Mouse (Mus musculus) MEL (cell line): ENCODE results near the gene Msh3. TPM values are rescaled to one million over a fixed set of nuclear protein-coding genes. Genes with fewer than 3 reads are reported as not detected.
A peak's percentile ranks its signal among the peaks of the same experiment; 100 is the strongest.

Experiments
- DNase-seq: peaks from one replicate; pipeline ENCODE4 v3.0.0; 2011; ENCODE audit warnings: low read depth, low spot score
- H3K27ac ChIP-seq: 2 replicates; pipeline ENCODE4 v1.5.1; 2012; ENCODE audit warnings: low read depth, mild to moderate bottlenecking, control low read depth, low read length, moderate library complexity; ENCODE audit not compliant: control insufficient read depth
- H3K27me3 ChIP-seq, 2 experiments: fragments of 150-350 bp in 1 of 2; sonication (generic) in 1 of 2; 2 replicates each; pipeline ENCODE4 v1.6.1; 2012; ENCODE audit warnings: low read length in 2 of 2, mild to moderate bottlenecking in 2 of 2, improper control_type of control experiment in 1 of 2, moderate library complexity in 1 of 2; ENCODE audit not compliant: insufficient read depth in 2 of 2, control insufficient read depth in 1 of 2
- H3K36me3 ChIP-seq, 2 experiments: 2 replicates each; pipeline ENCODE4 v1.6.1; 2012 to 2014; ENCODE audit warnings: low read length in 2 of 2, improper control_type of control experiment in 1 of 2, inconsistent platforms in 1 of 2, mild to moderate bottlenecking in 1 of 2; ENCODE audit not compliant: insufficient read depth in 2 of 2, control insufficient read depth in 1 of 2
- H3K4me1 ChIP-seq, 2 experiments: fragments of 150-350 bp in 1 of 2; sonication (generic) in 1 of 2; 2 replicates each; pipeline ENCODE4 v1.6.1; 2012; ENCODE audit warnings: low read length in 2 of 2, improper control_type of control experiment in 1 of 2, mild to moderate bottlenecking in 1 of 2; ENCODE audit not compliant: insufficient read depth in 2 of 2, control insufficient read depth in 1 of 2
- H3K4me3 ChIP-seq, 2 experiments: fragments of 150-350 bp in 1 of 2; sonication (generic) in 1 of 2; 2 replicates each; pipeline ENCODE4 v1.5.1; 2012; ENCODE audit warnings: low read depth in 2 of 2, low read length in 2 of 2, mild to moderate bottlenecking in 2 of 2, moderate library complexity in 2 of 2, control low read depth in 1 of 2, improper control_type of control experiment in 1 of 2; ENCODE audit not compliant: control insufficient read depth in 1 of 2, insufficient read depth in 1 of 2
- H3K79me2 ChIP-seq: 2 replicates; pipeline ENCODE4 v1.6.1; 2012; ENCODE audit warnings: mild to moderate bottlenecking, low read length, moderate library complexity; ENCODE audit not compliant: control insufficient read depth, poor library complexity, insufficient read depth
- H3K9ac ChIP-seq: 2 replicates; pipeline ENCODE4 v1.6.1; 2012; ENCODE audit warnings: low read depth, mild to moderate bottlenecking, control low read depth, low read length, moderate library complexity; ENCODE audit not compliant: control insufficient read depth, poor library complexity, severe bottlenecking
- H3K9me3 ChIP-seq: fragments of 150-350 bp; sonication (generic); replicated peaks from 2 replicates; pipeline ENCODE4 v1.6.1; 2012; ENCODE audit warnings: mild to moderate bottlenecking, low read length, improper control_type of control experiment, moderate library complexity; ENCODE audit not compliant: insufficient read depth
- BHLHE40 ChIP-seq: IDR thresholded peaks from 2 replicates; pipeline ENCODE4 v1.6.1; 2012; ENCODE audit warnings: low read depth, mild to moderate bottlenecking, inconsistent platforms, low read length, improper control_type of control experiment, borderline replicate concordance
- E2F4 ChIP-seq: IDR thresholded peaks from 2 replicates; pipeline ENCODE4 v1.6.1; 2011; ENCODE audit warnings: low read depth, low read length, improper control_type of control experiment, borderline replicate concordance
- HCFC1 ChIP-seq: IDR thresholded peaks from 2 replicates; pipeline ENCODE4 v1.6.1; 2012; ENCODE audit warnings: low read depth, mild to moderate bottlenecking, inconsistent platforms, low read length, improper control_type of control experiment, moderate library complexity
- JUND ChIP-seq: IDR thresholded peaks from 2 replicates; pipeline ENCODE4 v1.6.1; 2011; ENCODE audit warnings: low read depth, mild to moderate bottlenecking, improper control_type of control experiment, low read length
- KAT2A ChIP-seq: conservative IDR thresholded peaks from 2 replicates; pipeline ENCODE4 v1.6.1; 2012; ENCODE audit warnings: low read depth, low read length, improper control_type of control experiment, inconsistent platforms
- MEF2A ChIP-seq: IDR thresholded peaks from 2 replicates; pipeline ENCODE4 v1.6.1; 2014; ENCODE audit warnings: low read depth, mild to moderate bottlenecking, inconsistent platforms, low read length, improper control_type of control experiment; ENCODE audit not compliant: poor library complexity, insufficient replicate concordance, severe bottlenecking; ENCODE audit errors: extremely low read depth
- MYC ChIP-seq: IDR thresholded peaks from 2 replicates; pipeline ENCODE4 v1.6.1; 2011; ENCODE audit warnings: low read depth, mild to moderate bottlenecking, low read length, improper control_type of control experiment, moderate library complexity
- NELFE ChIP-seq: IDR thresholded peaks from 2 replicates; pipeline ENCODE4 v1.6.1; 2011; ENCODE audit warnings: low read depth, low read length, improper control_type of control experiment
- POLR2AphosphoS2 ChIP-seq: IDR thresholded peaks from 2 replicates; pipeline ENCODE4 v1.6.1; 2011; ENCODE audit warnings: low read length, improper control_type of control experiment
- POLR2AphosphoS5 ChIP-seq: IDR thresholded peaks from 2 replicates; pipeline ENCODE4 v1.6.1; 2012; ENCODE audit warnings: low read depth, borderline replicate concordance, mild to moderate bottlenecking, inconsistent platforms, low read length, moderate library complexity, mixed read lengths
- RAD21 ChIP-seq: IDR thresholded peaks from 2 replicates; pipeline ENCODE4 v1.6.1; 2011; ENCODE audit warnings: mild to moderate bottlenecking, low read depth, low read length, improper control_type of control experiment
- SIN3A ChIP-seq: IDR thresholded peaks from 2 replicates; pipeline ENCODE4 v1.6.1; 2012; ENCODE audit warnings: low read length, improper control_type of control experiment, inconsistent platforms
- TAL1 ChIP-seq: IDR thresholded peaks from 2 replicates; pipeline ENCODE4 v1.6.1; 2012; ENCODE audit warnings: mild to moderate bottlenecking, inconsistent platforms, low read length, moderate library complexity, mixed read lengths
- USF2 ChIP-seq, 2 experiments: IDR thresholded peaks; 2 replicates each; pipeline ENCODE4 v1.6.1; 2011 to 2012; ENCODE audit warnings: improper control_type of control experiment in 2 of 2, low read length in 2 of 2, borderline replicate concordance in 1 of 2, inconsistent platforms in 1 of 2, low read depth in 1 of 2, mild to moderate bottlenecking in 1 of 2; ENCODE audit not compliant: insufficient read depth in 1 of 2
- ZC3H11A ChIP-seq: IDR thresholded peaks from 2 replicates; pipeline ENCODE4 v1.6.1; 2012; ENCODE audit warnings: low read depth, mild to moderate bottlenecking, inconsistent platforms, low read length, improper control_type of control experiment
- ZNF384 ChIP-seq: IDR thresholded peaks from 2 replicates; pipeline ENCODE4 v1.6.1; 2012; ENCODE audit warnings: low read depth, mild to moderate bottlenecking, inconsistent platforms, low read length, improper control_type of control experiment
- polyA plus RNA-seq, 2 experiments: library from polyadenylated mRNA; stranded (reverse) in 1 of 2; unstranded in 1 of 2; fragments of >175 nt in 1 of 2; fragments of >200 nt in 1 of 2; gene quantifications; 2 replicates each; pipeline versions ENCODE4 v1.2.1 to v1.2.4; 2012; ENCODE audit warnings: low replicate concordance in 2 of 2, low read depth in 1 of 2; ENCODE audit not compliant: insufficient read length in 2 of 2, insufficient read depth in 1 of 2, missing spikeins in 1 of 2
- total RNA-seq: library from RNA; depleted of rRNA; stranded (reverse); fragments of 300-350 nt; gene quantifications from 2 replicates; pipeline ENCODE4 v1.2.3, GENCODE M21; 2012

The Msh3 gene
- total and polyA plus RNA-seq, 3 experiments = 14.4 to 17.7 TPM; not detected in 1

- Histone ChIP-seq H3K27me3 (no peaks in the 10 kb centered on the region), H3K27ac (no peak overlapping the region), H3K9me3 (no peaks in the 10 kb centered on the region), H3K36me3 (peaks cover 0 to 15% of the 10 kb centered on the region in 2 experiments; a peak in 2 of 4 replicates), H3K9ac (no peak overlapping the region), H3K4me3 (no peak overlapping the region), H3K79me2 (no peaks in the 10 kb centered on the region), H3K4me1 (peaks cover 10 to 15% of the 10 kb centered on the region in 2 experiments; a peak in 3 of 4 replicates)
- TF ChIP-seq ZNF384 = peak; percentile 65; the same call in 1 of the 2 replicates
- no peak for TF ChIP-seq POLR2AphosphoS2
- DNase-seq = no peak
These were observed 77.8 kb downstream of the Msh3 start for GRCm38 (mm10) chr13:92277027-92277426.

DNA sequence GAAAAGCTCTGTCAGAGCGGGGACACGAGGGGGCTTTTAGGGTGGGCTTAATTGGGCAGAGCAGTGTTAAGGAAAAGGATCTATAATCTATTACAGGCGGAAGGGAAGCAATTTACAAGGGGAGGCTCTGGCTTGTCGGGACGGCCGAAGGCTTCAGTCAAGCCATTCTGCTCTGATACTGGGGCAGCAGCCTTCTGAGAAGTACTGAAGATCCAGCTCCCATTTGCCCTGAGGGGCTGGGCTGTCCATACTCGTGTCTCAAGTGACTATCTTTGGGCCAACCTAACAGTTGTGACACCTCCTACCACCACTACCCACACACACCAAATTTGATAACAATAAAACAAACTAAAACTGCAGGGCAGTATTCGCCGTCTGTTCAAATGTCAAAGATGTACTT is 79.5 kb downstream of the Msh3 start:
- no peaks in the 10 kb centered on the region for H3K79me2 ChIP-seq
- H3K9ac ChIP-seq = no peak overlapping the region
- no peak for DNase-seq
- H3K4me3 ChIP-seq = no peak overlapping the region
- peaks cover 0 to 15% of the 10 kb centered on the region in 2 experiments; a peak in 2 of 4 replicates for H3K36me3 ChIP-seq
- no peaks in the 10 kb centered on the region for H3K27me3 ChIP-seq
- no peaks in the 10 kb centered on the region for H3K9me3 ChIP-seq
- TF ChIP-seq BHLHE40 (no peak), USF2 (IDR thresholded peaks at IDR 0.05; ENCODE audit: borderline replicate concordance in 1 of 2, insufficient read depth in 1 of 2, low read depth in 1 of 2, low read length in 2 of 2) (no peak), MYC (no peak), SIN3A (no peak), HCFC1 (no peak), POLR2AphosphoS2 (no peak), POLR2AphosphoS5 (no peak), MEF2A (no peak), TAL1 (no peak), ZC3H11A (no peak), JUND (no peak), NELFE (no peak), E2F4 (no peak), RAD21 (no peak), KAT2A (no peak)
- TF ChIP-seq, all 39 proteins: peak for 0
- peaks cover 10 to 15% of the 10 kb centered on the region in 2 experiments; a peak in 3 of 4 replicates for H3K4me1 ChIP-seq
- no peak overlapping the region for H3K27ac ChIP-seq
